Mouse (Mus musculus) naive thymus-derived CD4-positive, alpha-beta T cell, adult 2 months (primary cell): ENCODE data around the gene A4galt.
A peak's percentile ranks its signal among the peaks of the same experiment; 100 is the strongest.

Experiments
- DNase-seq: peaks from one replicate; pipeline ENCODE4 v3.0.0-alpha.2; 2011; ENCODE audit warnings: low read depth

A4galt gene

GRCm38 (mm10) chr15:83226066-83226834 is 25.3 kb downstream of the A4galt start:
- DNase-seq, result no peak

GRCm38 (mm10) chr15:83224136-83224766 is 27.3 kb downstream of the A4galt start:
- DNase-seq, result no peak

- no peak for DNase-seq
Observed at GRCm38 (mm10) chr15:83223208-83223962, 28.2 kb downstream of the A4galt start.

GRCm38 (mm10) chr15:83221721-83222120 is 29.9 kb downstream of the A4galt start:
- no peak for DNase-seq

GRCm38 (mm10) chr15:83220368-83221013 is 31.1 kb downstream of the A4galt start:
- DNase-seq, result no peak

- DNase-seq, result no peak
Observed at GRCm38 (mm10) chr15:83215322-83216216, 36.0 kb downstream of the A4galt start.

- DNase-seq, result peak; percentile 46
Observed at GRCm38 (mm10) chr15:83210229-83210628, 41.3 kb downstream of the A4galt start.

GRCm38 (mm10) chr15:83209719-83210118 is 41.9 kb downstream of the A4galt start:
- DNase-seq, result no peak

GRCm38 (mm10) chr15:83209092-83209695 is 42.4 kb downstream of the A4galt start:
- DNase-seq, result no peak

GRCm38 (mm10) chr15:83204731-83205451 is 46.7 kb downstream of the A4galt start:
- DNase-seq, result peak; percentile 82

GRCm38 (mm10) chr15:83202412-83202811 is 49.2 kb downstream of the A4galt start:
- no peak for DNase-seq

GRCm38 (mm10) chr15:83193413-83193812 is 58.2 kb downstream of the A4galt start:
- DNase-seq, result no peak

GRCm38 (mm10) chr15:83182351-83182750 is 69.2 kb downstream of the A4galt start:
- DNase-seq, result no peak

- no peak for DNase-seq
Observed at GRCm38 (mm10) chr15:83181800-83182330, 69.7 kb downstream of the A4galt start.

- no peak for DNase-seq
Observed at GRCm38 (mm10) chr15:83180004-83180403, 71.6 kb downstream of the A4galt start.
